Mouse (Mus musculus) olfactory bulb, adult 2 months (tissue): ENCODE data around the gene Grap2.

Source experiments
- CTCF ChIP-seq: fragments of 200-500 bp; IDR thresholded peaks from 2 replicates; pipeline ENCODE4 v1.5.1; 2012; ENCODE audit warnings: low read depth, mild to moderate bottlenecking, low read length, moderate library complexity; ENCODE audit not compliant: insufficient read depth
- POLR2A ChIP-seq: fragments of 200-500 bp; IDR thresholded peaks from 2 replicates; pipeline ENCODE4 v1.6.1; 2012; ENCODE audit warnings: mild to moderate bottlenecking, low read depth, low read length, moderate library complexity; ENCODE audit not compliant: insufficient read depth

DNA sequence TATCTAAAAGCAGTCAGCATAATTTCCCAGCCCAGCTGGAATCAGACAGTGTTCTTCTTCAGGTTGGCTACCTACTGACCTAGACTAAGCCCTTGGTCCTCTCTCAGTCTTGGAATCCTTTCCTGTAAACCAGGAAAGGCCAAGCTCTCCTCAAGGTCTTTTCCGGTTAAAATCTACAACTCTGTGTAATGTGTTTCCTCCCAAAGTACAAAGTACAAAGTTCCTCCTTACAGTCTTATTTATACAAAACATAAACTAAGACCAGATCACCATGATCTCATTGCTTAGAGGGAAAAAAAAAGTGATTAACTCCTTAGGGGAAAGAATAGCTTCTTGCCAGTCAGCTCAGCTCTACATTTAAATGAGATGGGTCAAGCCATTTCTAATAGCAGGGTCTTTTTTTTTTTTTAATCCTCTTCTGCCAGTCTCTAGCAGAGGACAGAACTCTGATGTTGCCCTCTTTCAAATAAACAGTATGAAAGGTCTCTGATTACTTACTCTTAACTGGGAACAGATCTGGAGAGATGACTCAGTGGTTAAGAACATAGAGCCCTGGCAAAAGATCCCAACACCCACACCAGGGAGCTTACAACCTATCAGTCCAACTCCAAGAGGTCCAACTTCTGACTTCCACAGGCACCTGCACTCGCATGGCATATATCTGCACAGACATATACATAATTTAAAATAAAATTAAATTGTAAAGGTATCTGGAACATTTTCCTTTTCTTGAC lies 69.5 kb downstream of the Grap2 start:
- TF ChIP-seq CTCF (no peak), POLR2A (no peak)
